Mouse (Mus musculus) neural tube, embryonic 10.5 days (tissue): ENCODE data around the gene Olfr615.
"Not testable (repeated sequence)": the region's sequence is repeated elsewhere in the genome, so short reads cannot be mapped to it uniquely, and the experiment has no call there.

Source experiments
- DNase-seq: peaks from one replicate; pipeline ENCODE4 v3.0.0-alpha.2; 2017; ENCODE audit warnings: low spot score; ENCODE audit errors: extremely low spot score

Olfr615 gene

GRCm38 (mm10) chr7:103555779-103556178, at the start of gene Olfr615:
Gene Olfr615, plus strand, starts transcription at chr7:103556079.
- DNase-seq: no peak

- no peak for DNase-seq
Measured at GRCm38 (mm10) chr7:103512022-103512421, 43.9 kb upstream of the Olfr615 start, which contains the start of gene Olfr610. Gene Olfr610, minus strand, starts transcription at chr7:103512122.

GRCm38 (mm10) chr7:103520746-103521145, 35.1 kb upstream of the Olfr615 start, which contains the start of gene Olfr611:
Gene Olfr611, minus strand, starts transcription at chr7:103520846.
- not testable (repeated sequence) for DNase-seq

- not testable (repeated sequence) for DNase-seq
Measured at GRCm38 (mm10) chr7:103542617-103543016, 13.3 kb upstream of the Olfr615 start, which contains the start of gene Olfr612. Gene Olfr612, minus strand, starts transcription at chr7:103542717.

GRCm38 (mm10) chr7:103547774-103548173, 8.1 kb upstream of the Olfr615 start, which contains the start of gene Olfr613:
Gene Olfr613, plus strand, starts transcription at chr7:103548074.
- DNase-seq: no peak

- DNase-seq: no peak
Measured at GRCm38 (mm10) chr7:103569043-103569442, 13.2 kb downstream of the Olfr615 start, which contains the start of gene Olfr616. Gene Olfr616, minus strand, starts transcription at chr7:103569143.

GRCm38 (mm10) chr7:103572761-103573160, 16.9 kb downstream of the Olfr615 start, which contains the start of gene Olfr617:
Gene Olfr617, plus strand, starts transcription at chr7:103573061.
- no peak for DNase-seq

- DNase-seq: no peak
Measured at GRCm38 (mm10) chr7:103589803-103590202, 33.9 kb downstream of the Olfr615 start, which contains the start of gene Olfr618. Gene Olfr618, plus strand, starts transcription at chr7:103590103.

GRCm38 (mm10) chr7:103600275-103600674, 44.4 kb downstream of the Olfr615 start, which contains the start of gene Olfr619:
Gene Olfr619, plus strand, starts transcription at chr7:103600575.
- DNase-seq: no peak

- no peak for DNase-seq
Measured at GRCm38 (mm10) chr7:103607425-103607824, 51.5 kb downstream of the Olfr615 start.

- DNase-seq: no peak
Measured at GRCm38 (mm10) chr7:103612434-103612833, 56.6 kb downstream of the Olfr615 start, which contains the start of gene Olfr620. Gene Olfr620, minus strand, starts transcription at chr7:103612534.
